Mouse (Mus musculus) bone marrow, adult 2 months (tissue): ENCODE measurements around the gene Atg4d. TPM values are rescaled to one million over a fixed set of nuclear protein-coding genes. Genes with fewer than 3 reads are reported as not detected.
A peak's percentile ranks its signal among the peaks of the same experiment; 100 is the strongest.
"Not testable (repeated sequence)": the region's sequence is repeated elsewhere in the genome, so short reads cannot be mapped to it uniquely, and the experiment has no call there.

Experiments used
- H3K27ac ChIP-seq: fragments of 200-500 bp; 2 replicates; pipeline ENCODE4 v1.5.1; 2012; ENCODE audit warnings: low read depth, mild to moderate bottlenecking, control low read depth, inconsistent platforms, low read length; ENCODE audit not compliant: control insufficient read depth, poor library complexity, insufficient read depth
- H3K4me1 ChIP-seq: fragments of 200-500 bp; 2 replicates; pipeline ENCODE4 v1.6.1; 2011; ENCODE audit warnings: low read length; ENCODE audit not compliant: control insufficient read depth, insufficient read depth
- H3K4me3 ChIP-seq: fragments of 200-500 bp; replicated peaks from 2 replicates; pipeline ENCODE3; 2011; ENCODE audit warnings: mild to moderate bottlenecking, low read depth, low read length, control low read depth; ENCODE audit not compliant: control insufficient read depth
- CTCF ChIP-seq: fragments of 200-500 bp; IDR thresholded peaks from 2 replicates; pipeline ENCODE4 v1.5.1; 2011; ENCODE audit warnings: low read length, control low read depth; ENCODE audit not compliant: control insufficient read depth, insufficient read depth
- POLR2A ChIP-seq: fragments of 200-500 bp; IDR thresholded peaks from 2 replicates; pipeline ENCODE4 v1.6.1; 2011; ENCODE audit warnings: low read depth, mild to moderate bottlenecking, control low read depth, low read length, borderline replicate concordance; ENCODE audit not compliant: control insufficient read depth
- WGBS: fragments of 180-500 bp; shearing (Covaris S2); methylation state at CpG from one replicate; pipeline ENCODE4 v1.1.7; 2018; 5-methylcytosine and 5-hydroxymethylcytosine counted together
- polyA plus RNA-seq: library from polyadenylated mRNA; stranded (reverse); fragments of >200 nt; gene quantifications from 2 replicates; pipeline ENCODE4 v1.2.4, GENCODE M21; 2011; ENCODE audit warnings: low replicate concordance; ENCODE audit not compliant: missing spikeins, insufficient read depth, insufficient read length

Atg4d gene
- polyA plus RNA-seq, 1 experiment, result 74.7 TPM

DNA sequence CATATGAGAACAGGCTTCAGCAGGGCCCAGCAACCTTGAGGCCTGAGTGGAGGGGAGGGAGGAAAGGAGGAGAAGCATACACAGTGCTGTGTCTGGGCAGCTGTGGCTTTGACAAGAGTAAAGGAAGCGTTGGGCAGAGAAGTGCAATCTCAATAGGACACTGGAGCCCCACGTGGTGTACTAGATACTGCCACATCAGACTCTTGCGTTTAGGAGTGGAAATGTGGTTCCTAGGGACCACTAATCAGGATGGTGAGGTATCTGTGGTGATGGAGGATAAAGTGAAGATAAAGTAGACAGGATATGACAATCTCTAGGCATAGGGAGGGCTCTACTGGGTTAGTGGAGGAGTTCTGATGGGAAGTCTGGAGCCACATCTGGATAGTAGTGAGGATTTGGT, 21.7 kb downstream of the Atg4d start:
- WGBS, result 2% methylated on average over 3 of the region's 3 CpGs
- TF ChIP-seq POLR2A (no peak), CTCF (no peak)
- Histone ChIP-seq H3K4me3 (peak overlapping the region; percentile 21), H3K4me1 (peaks cover 6% of the 10 kb centered on the region; the same call in 1 of the 2 replicates), H3K27ac (peak overlapping the region; percentile 13; the same call in 1 of the 2 replicates)

DNA sequence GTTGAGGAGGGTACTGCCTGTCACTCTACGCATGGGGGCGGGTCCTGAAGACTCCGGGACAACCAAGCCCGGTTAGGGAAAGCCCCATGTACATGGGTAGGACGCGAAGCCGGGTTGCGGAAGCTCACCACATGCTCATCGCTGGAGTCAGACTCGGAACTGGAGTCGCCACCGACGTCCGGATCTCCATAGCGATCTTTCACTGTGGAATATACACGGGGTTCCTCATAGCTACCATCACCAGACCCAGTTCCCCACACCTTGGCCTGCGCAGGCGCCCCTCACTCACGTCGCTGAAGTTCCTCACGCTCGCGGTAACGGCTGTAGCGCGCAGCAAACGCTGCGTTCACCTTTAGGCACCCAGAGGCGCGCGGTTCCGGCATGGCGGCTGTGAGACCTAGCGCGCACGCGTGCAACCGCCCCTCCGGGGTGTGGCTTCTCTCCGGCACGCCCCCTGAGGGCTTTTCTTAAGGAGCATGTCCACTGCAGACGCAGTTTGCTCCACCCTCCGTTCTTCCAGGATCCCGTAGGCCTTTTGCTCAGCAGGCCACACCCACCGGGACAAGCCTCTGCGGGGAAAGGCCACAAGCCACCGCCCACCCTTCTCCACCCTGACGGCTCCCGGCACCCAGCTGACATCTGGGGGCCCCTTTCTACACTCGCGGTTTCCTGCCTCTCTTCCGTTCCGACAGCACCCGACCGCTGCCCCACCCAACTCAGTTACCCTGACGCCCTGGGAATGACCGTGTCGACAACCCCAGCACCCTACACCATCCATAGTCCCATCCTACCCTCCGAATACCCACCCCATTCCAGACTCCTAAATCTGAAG, 22.7 kb downstream of the Atg4d start, which contains the start of gene Kri1:
Gene Kri1 (minus strand): TSS at position 399 of the 832 bp plus-strand sequence.
- under 1% methylated on average over 59 of the region's 59 CpGs for WGBS
- Histone ChIP-seq H3K27ac (peak within 1 kb of the TSS; percentile 94), H3K4me1 (peaks cover 6% of the 10 kb centered on the region; the same call in 1 of the 2 replicates), H3K4me3 (peak within 1 kb of the TSS; percentile 94)
- TF ChIP-seq POLR2A, result peak; percentile 67
- no peak for TF ChIP-seq CTCF

DNA sequence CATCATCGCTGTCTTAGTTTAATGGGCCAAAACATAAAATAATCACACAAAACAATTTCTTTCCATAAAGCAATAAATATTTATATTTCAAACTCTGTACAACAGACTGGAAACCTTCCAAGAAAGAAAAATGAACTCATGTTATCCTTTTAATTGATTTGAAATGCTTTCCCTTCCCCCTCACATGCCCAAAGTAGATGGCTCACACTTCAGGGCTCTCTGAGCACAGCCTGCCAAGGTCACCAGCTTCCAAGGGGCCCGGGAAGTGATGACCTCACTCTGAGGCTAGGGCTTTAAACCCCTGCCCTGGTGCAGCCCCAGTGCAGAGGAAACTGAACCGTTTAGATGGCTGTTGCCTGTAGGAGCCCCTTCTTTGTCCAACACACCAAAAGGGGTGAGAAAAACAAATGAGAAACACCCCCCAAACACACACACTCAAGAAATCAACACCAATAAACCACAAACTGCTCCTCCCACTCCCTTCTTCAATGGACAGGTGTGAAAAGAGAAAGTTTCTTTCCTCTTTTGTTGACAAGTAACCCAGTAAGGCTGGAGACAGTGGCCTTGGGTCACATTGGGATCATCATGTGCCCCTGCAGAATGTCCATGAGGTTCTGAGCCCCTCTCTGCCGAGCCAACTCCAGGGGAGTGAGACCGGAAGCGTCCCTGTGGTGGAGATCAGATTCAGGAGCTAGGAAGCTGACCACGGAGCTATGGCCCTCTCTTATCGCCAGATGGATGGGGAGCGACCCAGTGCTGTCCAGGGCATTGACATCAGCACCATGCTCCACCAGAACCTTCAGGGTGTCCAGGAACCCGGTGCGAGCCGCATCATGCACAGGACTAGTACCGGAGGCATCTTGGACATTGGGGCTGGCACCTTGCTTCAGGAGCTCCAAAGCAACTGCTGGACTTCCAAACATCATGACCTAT, 23.6 kb downstream of the Atg4d start:
- Histone ChIP-seq H3K4me1 (peaks cover 6% of the 10 kb centered on the region; the same call in 1 of the 2 replicates), H3K4me3 (peak overlapping the region; percentile 90), H3K27ac (peak overlapping the region; percentile 94)
- no peak for TF ChIP-seq POLR2A
- no peak for TF ChIP-seq CTCF
- WGBS, result 48% methylated on average over 13 of the region's 13 CpGs

DNA sequence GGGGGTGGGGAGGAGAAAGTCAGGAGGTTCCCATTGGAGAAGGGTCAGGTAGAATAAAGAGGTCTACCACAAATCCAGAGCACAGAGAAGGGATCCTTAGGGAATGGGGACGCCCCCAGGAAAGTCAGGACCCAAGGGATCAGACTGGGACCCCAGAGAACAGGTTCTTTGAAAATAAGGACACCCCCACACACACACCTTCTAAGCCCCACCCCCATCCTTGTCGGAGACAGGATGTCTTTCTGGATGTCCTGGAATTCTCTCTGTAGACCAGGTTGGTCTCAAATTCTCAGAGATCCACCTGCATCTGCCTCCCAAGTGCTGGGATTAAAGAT, 24.2 kb downstream of the Atg4d start:
- 60% methylated on average over 2 of the region's 2 CpGs for WGBS
- H3K27ac ChIP-seq, result peak overlapping the region; percentile 94
- peak overlapping the region; percentile 90 for H3K4me3 ChIP-seq
- peaks cover 6% of the 10 kb centered on the region; the same call in 1 of the 2 replicates for H3K4me1 ChIP-seq
- TF ChIP-seq POLR2A, result no peak
- no peak for TF ChIP-seq CTCF

DNA sequence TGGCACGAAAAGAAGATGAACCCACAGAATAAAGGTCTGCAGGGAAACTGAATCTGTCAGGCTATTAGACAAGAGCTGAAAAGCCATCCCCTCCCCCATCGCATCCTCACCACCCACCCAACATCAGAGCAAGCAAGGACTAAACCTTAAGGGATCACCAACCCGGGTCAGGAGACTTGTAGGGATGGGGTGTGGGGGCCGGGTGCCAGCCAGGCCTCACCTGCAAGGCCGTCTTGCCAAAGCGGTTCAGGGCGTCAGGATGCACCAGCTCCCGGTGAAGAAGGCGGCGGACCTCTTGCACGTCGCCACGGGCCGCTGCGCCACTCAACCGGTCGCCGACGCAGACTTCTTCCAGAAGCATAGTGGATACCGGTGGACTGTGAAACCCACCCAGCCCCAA, 25.5 kb downstream of the Atg4d start:
- Histone ChIP-seq H3K27ac (peak overlapping the region; percentile 95), H3K4me1 (peaks cover 6% of the 10 kb centered on the region; the same call in 1 of the 2 replicates), H3K4me3 (peak overlapping the region; percentile 87)
- TF ChIP-seq CTCF, result no peak
- no peak for TF ChIP-seq POLR2A
- WGBS, result under 1% methylated on average over 20 of the region's 20 CpGs

DNA sequence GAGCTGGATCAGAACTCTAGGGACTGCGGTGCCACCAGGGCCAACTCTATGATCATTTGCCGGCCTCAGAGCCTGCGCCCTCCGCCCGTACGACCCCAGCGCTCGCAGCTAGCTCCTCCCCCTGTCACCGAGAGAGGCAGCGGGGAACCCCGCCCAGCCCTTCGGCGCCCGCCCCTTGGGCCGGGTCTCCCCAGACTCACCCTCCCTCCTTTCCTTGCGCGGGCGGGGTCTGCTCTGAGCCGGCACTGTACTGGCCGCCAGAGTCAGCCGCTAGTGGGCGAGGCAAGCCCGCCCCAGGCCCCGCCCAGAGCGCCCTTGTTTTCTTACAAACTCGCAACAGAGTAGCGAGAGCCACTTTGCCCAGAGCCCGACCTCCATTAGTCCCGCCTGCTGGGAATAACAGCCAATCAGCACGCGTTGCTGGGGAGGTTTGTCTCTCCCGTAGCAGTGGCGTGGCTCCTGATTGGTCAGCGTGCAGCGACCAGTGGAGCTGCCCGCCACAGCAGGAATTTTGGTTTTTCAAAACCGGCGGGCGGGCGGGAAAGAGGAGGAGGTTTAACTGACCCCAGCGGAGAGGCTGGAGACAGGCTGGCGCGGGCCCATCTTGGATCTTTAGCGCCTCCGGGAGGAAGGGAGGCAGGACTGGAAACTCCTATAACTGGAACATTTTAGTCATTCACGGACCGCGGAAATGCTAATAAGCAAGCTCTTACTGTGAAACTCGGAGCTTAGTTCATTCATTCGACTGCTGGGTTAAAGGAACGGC, 26.1 kb downstream of the Atg4d start, which contains the start of gene Cdkn2d:
Gene Cdkn2d (minus strand): TSS at position 386 of the 766 bp plus-strand sequence.
- H3K4me1 ChIP-seq, result peaks cover 6% of the 10 kb centered on the region; the same call in 1 of the 2 replicates
- peak within 1 kb of the TSS; percentile 87 for H3K4me3 ChIP-seq
- WGBS, result under 1% methylated on average over 51 of the region's 51 CpGs
- TF ChIP-seq CTCF (no peak), POLR2A (peak; percentile 97)
- peak within 1 kb of the TSS; percentile 95 for H3K27ac ChIP-seq

DNA sequence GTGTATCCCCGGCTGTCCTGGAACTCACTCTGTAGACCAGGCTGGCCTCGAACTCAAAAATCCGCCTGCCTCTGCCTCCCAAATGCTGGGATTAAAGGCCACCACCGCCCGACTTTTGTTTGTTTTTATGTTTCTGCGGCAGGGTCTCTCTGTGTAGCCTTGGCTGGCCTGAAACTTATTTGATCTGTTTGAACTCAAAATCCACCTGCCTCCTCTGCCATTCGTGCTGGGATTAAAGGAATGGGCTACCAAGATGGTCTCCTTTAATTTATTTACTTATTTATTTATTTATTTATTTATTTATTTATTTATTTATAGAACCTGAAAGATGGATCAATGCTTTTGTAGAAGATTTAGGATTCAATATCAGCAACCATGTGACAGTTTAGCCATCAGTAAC, 26.8 kb downstream of the Atg4d start:
- 10% methylated on average over 7 of the region's 7 CpGs for WGBS
- H3K4me1 ChIP-seq, result not testable (repeated sequence)
- Histone ChIP-seq H3K4me3 (peak overlapping the region; percentile 66), H3K27ac (peak overlapping the region; percentile 73)
